In the genomic region with DNA sequence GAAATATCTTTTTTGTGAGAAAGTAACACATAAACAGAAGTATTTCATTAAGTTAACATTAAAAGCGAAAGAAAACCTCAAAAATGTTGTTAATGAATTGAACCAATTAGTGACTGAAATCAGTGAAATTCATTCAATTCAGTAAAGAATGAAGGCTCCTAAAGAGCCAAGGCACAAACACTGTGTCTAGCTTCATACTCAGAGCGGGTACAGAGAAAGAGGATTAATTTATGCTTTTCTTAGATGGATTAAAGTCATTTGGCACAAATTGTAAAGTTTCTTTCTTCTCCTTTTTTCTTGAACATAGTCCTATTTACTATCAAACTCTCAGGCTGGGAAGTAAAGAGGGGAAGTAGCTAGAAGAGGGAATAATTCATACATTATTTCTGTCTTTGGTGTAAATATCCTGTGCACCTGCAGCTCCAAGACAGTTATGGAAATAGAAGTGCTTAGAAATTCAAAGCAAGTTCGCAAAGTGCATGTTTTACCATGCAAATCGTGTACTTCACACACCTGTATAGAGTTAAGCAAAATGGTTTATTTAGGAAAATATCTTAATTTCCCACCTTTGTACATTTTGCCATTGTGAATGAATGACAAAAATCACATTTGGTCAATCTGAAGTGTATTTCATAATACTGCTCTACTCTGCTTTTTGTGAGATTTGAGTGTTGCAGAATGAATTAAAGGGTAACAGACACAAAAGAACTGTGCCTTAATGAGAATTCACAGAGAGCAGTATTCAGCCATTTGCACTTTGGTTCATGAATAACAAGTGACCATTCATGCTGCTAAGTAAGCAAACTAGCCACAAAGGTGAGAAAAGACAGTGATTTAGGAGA, we compare ENCODE assay signal across 19 mouse cellular contexts.
DNase-seq lines count a peak whose midpoint lies in the region; ATAC-seq lines count a peak whose summit lies in the region.
"Had no signal": no experiment of that assay in that cellular context is flagged by ENCODE, and none has a peak within 500 bp of the region (broad histone marks: within the 10 kb centered on the region; RNA-seq: fewer than 3 reads in every experiment).

No protein-coding gene starts in this region.

- ATAC-seq in forebrain, embryonic 13.5 days, result peak; percentile 79
- ATAC-seq in midbrain, embryonic 14.5 days (ENCODE audit: low FRiP score, low TSS enrichment), result no peak
- ATAC-seq in midbrain, embryonic 11.5 days (ENCODE audit: low FRiP score), result no peak
- peak; percentile 82 for ATAC-seq in forebrain, embryonic 15.5 days (replicated peaks)
- no peak for ATAC-seq in erythroblast, adult 5-6 weeks (replicated peaks; ENCODE audit: low FRiP score, poor library complexity, severe bottlenecking)

- no peaks in the 10 kb centered on the region for H3K36me3 ChIP-seq in forebrain, embryonic 13.5 days (ENCODE audit: poor library complexity, severe bottlenecking)
- no peaks in the 10 kb centered on the region for H3K36me3 ChIP-seq in forebrain, embryonic 10.5 days (replicated peaks)
- H3K36me3 ChIP-seq in midbrain, embryonic 14.5 days (ENCODE audit: control insufficient read depth, insufficient read depth, low read length), result no peaks in the 10 kb centered on the region
- H3K36me3 ChIP-seq in midbrain, embryonic 11.5 days (ENCODE audit: control insufficient read depth, insufficient read depth, low read length), result no peaks in the 10 kb centered on the region
- no peaks in the 10 kb centered on the region for H3K36me3 ChIP-seq in forebrain, embryonic 15.5 days
- H3K36me3 ChIP-seq: embryonic facial prominence, embryonic 12.5 days; heart, embryonic 10.5 days; hindbrain, embryonic 15.5 days had no signal

- H3K9me3 ChIP-seq in forebrain, embryonic 13.5 days (replicated peaks), result no peaks in the 10 kb centered on the region
- H3K9me3 ChIP-seq in forebrain, embryonic 10.5 days, result no peaks in the 10 kb centered on the region
- H3K9me3 ChIP-seq in midbrain, embryonic 14.5 days (ENCODE audit: control insufficient read depth, low read length), result no peaks in the 10 kb centered on the region
- H3K9me3 ChIP-seq in midbrain, embryonic 11.5 days (ENCODE audit: control insufficient read depth, low read length), result no peaks in the 10 kb centered on the region
- H3K9me3 ChIP-seq in forebrain, embryonic 15.5 days, result no peaks in the 10 kb centered on the region
- H3K9me3 ChIP-seq: embryonic facial prominence, embryonic 12.5 days; heart, embryonic 10.5 days; hindbrain, embryonic 15.5 days had no signal

- H3K9ac ChIP-seq in forebrain, embryonic 13.5 days, result no peak overlapping the region
- no peak overlapping the region for H3K9ac ChIP-seq in midbrain, embryonic 14.5 days (replicated peaks; ENCODE audit: low read length)
- H3K9ac ChIP-seq in midbrain, embryonic 11.5 days (ENCODE audit: low read length), result no peak overlapping the region
- H3K9ac ChIP-seq in forebrain, embryonic 15.5 days (replicated peaks), result no peak overlapping the region
- H3K9ac ChIP-seq: embryonic facial prominence, embryonic 12.5 days; hindbrain, embryonic 15.5 days had no signal

- WGBS in forebrain, embryonic 13.5 days, result 16% methylated on average over 4 of the region's 4 CpGs
- 43% methylated on average over 4 of the region's 4 CpGs for WGBS in forebrain, embryonic 10.5 days
- WGBS in midbrain, embryonic 14.5 days, result 56% methylated on average over 4 of the region's 4 CpGs
- WGBS in midbrain, embryonic 11.5 days, result 48% methylated on average over 4 of the region's 4 CpGs
- 20% methylated on average over 4 of the region's 4 CpGs for WGBS in forebrain, embryonic 15.5 days

- H3K4me1 ChIP-seq in forebrain, embryonic 13.5 days, result 0 out of 2 replicates have a peak, but pooled peaks cover 3% of the 10 kb centered on the region
- H3K4me1 ChIP-seq in forebrain, embryonic 10.5 days, result no peaks in the 10 kb centered on the region
- H3K4me1 ChIP-seq in midbrain, embryonic 14.5 days (ENCODE audit: control insufficient read depth, insufficient read depth, low read length), result no peaks in the 10 kb centered on the region
- no peaks in the 10 kb centered on the region for H3K4me1 ChIP-seq in midbrain, embryonic 11.5 days (ENCODE audit: control insufficient read depth, insufficient read depth, low read length)
- H3K4me1 ChIP-seq in forebrain, embryonic 15.5 days, result no peaks in the 10 kb centered on the region
- H3K4me1 ChIP-seq: embryonic facial prominence, embryonic 12.5 days; heart, embryonic 10.5 days; hindbrain, embryonic 15.5 days had no signal

- H3K27me3 ChIP-seq in forebrain, embryonic 13.5 days, result no peaks in the 10 kb centered on the region
- H3K27me3 ChIP-seq in forebrain, embryonic 10.5 days (ENCODE audit: poor library complexity, severe bottlenecking), result no peaks in the 10 kb centered on the region
- H3K27me3 ChIP-seq in midbrain, embryonic 14.5 days (ENCODE audit: control insufficient read depth, insufficient read depth, low read length), result no peaks in the 10 kb centered on the region
- no peaks in the 10 kb centered on the region for H3K27me3 ChIP-seq in midbrain, embryonic 11.5 days (ENCODE audit: control insufficient read depth, insufficient read depth, low read length)
- no peaks in the 10 kb centered on the region for H3K27me3 ChIP-seq in forebrain, embryonic 15.5 days
- H3K27me3 ChIP-seq: CH12.LX; embryonic facial prominence, embryonic 12.5 days; hindbrain, embryonic 15.5 days had no signal

- no peak overlapping the region for H3K4me3 ChIP-seq in forebrain, embryonic 13.5 days
- no peak overlapping the region for H3K4me3 ChIP-seq in forebrain, embryonic 10.5 days
- no peak overlapping the region for H3K4me3 ChIP-seq in midbrain, embryonic 14.5 days (replicated peaks; ENCODE audit: low read depth, low read length)
- H3K4me3 ChIP-seq in midbrain, embryonic 11.5 days (ENCODE audit: low read depth, low read length), result no peak overlapping the region
- H3K4me3 ChIP-seq in forebrain, embryonic 15.5 days, result no peak overlapping the region
- H3K4me3 ChIP-seq: embryonic facial prominence, embryonic 12.5 days; heart, embryonic 10.5 days; hindbrain, embryonic 15.5 days had no signal

- no peak overlapping the region for H3K4me2 ChIP-seq in forebrain, embryonic 13.5 days
- no peak overlapping the region for H3K4me2 ChIP-seq in midbrain, embryonic 14.5 days (ENCODE audit: low read length)
- no peak overlapping the region for H3K4me2 ChIP-seq in midbrain, embryonic 11.5 days
- H3K4me2 ChIP-seq in forebrain, embryonic 15.5 days (replicated peaks), result no peak overlapping the region
- H3K4me2 ChIP-seq: embryonic facial prominence, embryonic 12.5 days; hindbrain, embryonic 15.5 days had no signal

- no peak overlapping the region for H3K27ac ChIP-seq in forebrain, embryonic 13.5 days
- H3K27ac ChIP-seq in forebrain, embryonic 10.5 days, result no peak overlapping the region
- H3K27ac ChIP-seq in midbrain, embryonic 14.5 days (replicated peaks; ENCODE audit: low read depth, low read length), result no peak overlapping the region
- no peak overlapping the region for H3K27ac ChIP-seq in midbrain, embryonic 11.5 days (ENCODE audit: low read depth, low read length)
- no peak overlapping the region for H3K27ac ChIP-seq in forebrain, embryonic 15.5 days (replicated peaks)
- H3K27ac ChIP-seq: embryonic facial prominence, embryonic 12.5 days; heart, embryonic 10.5 days; hindbrain, embryonic 15.5 days had no signal

- DNase-seq in forebrain, embryonic 10.5 days (ENCODE audit: extremely low spot score, low spot score), result no peak
- DNase-seq in midbrain, embryonic 14.5 days, result peak; percentile 1
- no peak for DNase-seq in midbrain, embryonic 11.5 days (ENCODE audit: low spot score, missing footprints)
- peak; percentile 24 for DNase-seq in Muller cell, postnatal 12 days (ENCODE audit: inconsistent ontology term)
- DNase-seq: adrenal gland, adult 2 months; adrenal gland, postnatal 25 days; cerebellum, adult 2 months; cerebellum, postnatal 10 days; gastrocnemius, postnatal 10 days; heart, adult 18-20 months; heart, postnatal 10 days; kidney, adult 11 months had no signal

Comparison
In these comparisons a context has a peak if more than half of its experiments do, and no peak if none do; other contexts are left out.
1. DNase-seq: peak in midbrain, embryonic 14.5 days (single experiment) and Muller cell, postnatal 12 days (single experiment); none in forebrain, embryonic 10.5 days (single experiment) and midbrain, embryonic 11.5 days (single experiment).
2. ATAC-seq: peak in forebrain, embryonic 13.5 days (single experiment) and forebrain, embryonic 15.5 days (single experiment); none in midbrain, embryonic 14.5 days (single experiment), midbrain, embryonic 11.5 days (single experiment) and erythroblast, adult 5-6 weeks (single experiment).